Mouse (Mus musculus) lung, adult 2 months (tissue): ENCODE results near the gene Axl.

Source experiments
- CTCF ChIP-seq: fragments of 200-500 bp; IDR thresholded peaks from 2 replicates; pipeline ENCODE4 v1.5.1; 2011; ENCODE audit warnings: mild to moderate bottlenecking, low read length, control low read depth; ENCODE audit not compliant: insufficient read depth
- POLR2A ChIP-seq: fragments of 200-500 bp; IDR thresholded peaks from 2 replicates; pipeline ENCODE4 v1.6.1; 2011; ENCODE audit warnings: low read depth, mild to moderate bottlenecking, control low read depth, low read length, borderline replicate concordance; ENCODE audit errors: extremely low read depth

DNA sequence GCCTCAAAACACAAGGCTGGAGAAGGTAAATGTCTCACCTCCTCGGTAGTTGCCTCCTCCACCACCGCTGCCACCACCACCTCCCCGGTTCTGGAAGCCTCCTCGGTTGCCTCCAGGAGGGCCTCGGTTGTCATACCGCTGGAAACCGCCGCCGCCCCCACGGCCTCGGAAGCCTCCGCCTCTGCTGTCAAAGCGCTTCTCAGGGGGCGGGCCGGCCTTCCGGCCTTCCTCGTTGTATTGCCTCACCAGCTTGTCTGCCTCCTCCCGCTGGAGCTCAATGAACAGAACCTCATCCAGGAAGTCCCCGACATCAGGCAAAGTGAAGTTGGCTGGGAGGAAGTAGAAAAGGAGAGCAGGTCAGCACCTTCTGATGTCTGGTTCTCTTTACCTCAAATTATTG, 62.6 kb downstream of the Axl start:
- no peak for TF ChIP-seq CTCF
- no peak for TF ChIP-seq POLR2A
